Mouse (Mus musculus): Measurements from ENCODE around the gene Myo1b. TPM values are rescaled to one million over a fixed set of nuclear protein-coding genes. Genes with fewer than 3 reads are reported as not detected.

Myo1b gene
- total and polyA plus RNA-seq, 3 experiments, result 5.5 to 30.1 (median 29.6) TPM

DNA sequence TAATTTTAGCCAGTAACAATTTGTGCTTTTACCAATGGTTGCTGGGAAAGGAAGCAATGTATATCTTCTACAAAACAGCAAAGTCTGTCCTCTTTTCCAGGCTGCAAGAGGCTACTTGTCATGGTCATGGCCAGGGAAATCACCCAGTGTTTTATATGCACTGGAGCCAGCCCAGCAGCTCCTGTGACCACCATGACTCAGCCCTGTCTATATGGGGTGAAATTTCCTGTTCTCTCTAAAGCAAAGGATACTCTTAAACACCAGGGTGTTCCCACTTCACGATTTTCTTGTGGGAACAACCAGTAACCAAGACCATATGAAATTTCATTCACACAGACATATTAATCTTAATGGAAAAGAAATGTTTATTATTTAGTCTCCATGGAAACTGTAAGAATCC is 107.6 kb downstream of the Myo1b start:
- Histone ChIP-seq H3K27me3 (ENCODE audit: control insufficient read depth, insufficient read depth, low read length) (no peaks in the 10 kb centered on the region), H3K9ac (ENCODE audit: low read depth, low read length) (no peak overlapping the region), H3K4me1 (ENCODE audit: control insufficient read depth, insufficient read depth, low read length) (no peaks in the 10 kb centered on the region), H3K4me3 (no peak overlapping the region), H3K36me3 (ENCODE audit: control insufficient read depth, insufficient read depth, low read length) (no peaks in the 10 kb centered on the region), H3K27ac (no peak overlapping the region), H3K79me2 (replicated peaks; ENCODE audit: control insufficient read depth, insufficient read depth, low read length) (no peaks in the 10 kb centered on the region)
- WGBS, result 48% methylated on average over 1 of the region's 1 CpGs
- intact Hi-C loops (cut with DNase I), result no loop called here
- no peak for DNase-seq
- no peak for TF ChIP-seq EP300 (IDR thresholded peaks at IDR 0.05; ENCODE audit: insufficient read depth, low read depth, low read length)
- TF ChIP-seq POLR2A (IDR thresholded peaks at IDR 0.05; ENCODE audit: insufficient read depth, low read depth, low read length), result no peak
- TF ChIP-seq CTCF (IDR thresholded peaks at IDR 0.05), result no peak

DNA sequence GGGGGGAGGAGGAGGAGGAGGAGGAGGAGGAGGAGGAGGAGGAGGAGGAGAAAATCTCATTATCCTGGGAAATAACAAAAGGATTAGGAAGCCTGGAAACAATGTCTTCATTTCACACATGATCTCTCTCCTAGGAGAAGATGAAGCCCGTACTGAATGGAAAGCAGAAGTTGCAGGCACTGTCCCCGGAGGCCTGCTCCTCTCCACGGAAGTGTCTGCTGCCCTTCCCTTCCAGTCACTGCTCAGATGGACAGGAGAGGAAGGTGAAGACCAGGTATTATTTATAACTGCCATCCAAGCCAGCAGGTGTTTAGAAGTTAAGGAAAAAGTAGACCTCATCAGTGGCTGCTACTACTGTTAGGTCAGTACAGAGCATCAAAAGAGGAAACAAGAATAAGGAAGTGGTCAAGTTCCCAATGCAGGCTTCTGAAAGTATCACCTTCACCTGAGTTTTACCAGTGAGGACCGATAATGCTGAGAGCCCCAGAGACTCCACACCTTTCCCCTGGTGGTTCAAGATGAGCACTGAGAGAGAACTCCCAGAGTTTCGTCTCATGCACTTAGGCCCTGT is 110.7 kb downstream of the Myo1b start:
- Histone ChIP-seq H3K4me1 (ENCODE audit: control insufficient read depth, insufficient read depth, low read length) (no peaks in the 10 kb centered on the region), H3K4me3 (no peak overlapping the region), H3K79me2 (replicated peaks; ENCODE audit: control insufficient read depth, insufficient read depth, low read length) (no peaks in the 10 kb centered on the region), H3K9ac (ENCODE audit: low read depth, low read length) (no peak overlapping the region), H3K27ac (no peak overlapping the region), H3K36me3 (ENCODE audit: control insufficient read depth, insufficient read depth, low read length) (no peaks in the 10 kb centered on the region), H3K27me3 (ENCODE audit: control insufficient read depth, insufficient read depth, low read length) (no peaks in the 10 kb centered on the region)
- intact Hi-C loops (cut with DNase I), result no loop called here
- no peak for DNase-seq
- TF ChIP-seq POLR2A (IDR thresholded peaks at IDR 0.05; ENCODE audit: insufficient read depth, low read depth, low read length), result no peak
- no peak for TF ChIP-seq EP300 (IDR thresholded peaks at IDR 0.05; ENCODE audit: insufficient read depth, low read depth, low read length)
- no peak for TF ChIP-seq CTCF (IDR thresholded peaks at IDR 0.05)
- 66% methylated on average over 5 of the region's 5 CpGs for WGBS

DNA sequence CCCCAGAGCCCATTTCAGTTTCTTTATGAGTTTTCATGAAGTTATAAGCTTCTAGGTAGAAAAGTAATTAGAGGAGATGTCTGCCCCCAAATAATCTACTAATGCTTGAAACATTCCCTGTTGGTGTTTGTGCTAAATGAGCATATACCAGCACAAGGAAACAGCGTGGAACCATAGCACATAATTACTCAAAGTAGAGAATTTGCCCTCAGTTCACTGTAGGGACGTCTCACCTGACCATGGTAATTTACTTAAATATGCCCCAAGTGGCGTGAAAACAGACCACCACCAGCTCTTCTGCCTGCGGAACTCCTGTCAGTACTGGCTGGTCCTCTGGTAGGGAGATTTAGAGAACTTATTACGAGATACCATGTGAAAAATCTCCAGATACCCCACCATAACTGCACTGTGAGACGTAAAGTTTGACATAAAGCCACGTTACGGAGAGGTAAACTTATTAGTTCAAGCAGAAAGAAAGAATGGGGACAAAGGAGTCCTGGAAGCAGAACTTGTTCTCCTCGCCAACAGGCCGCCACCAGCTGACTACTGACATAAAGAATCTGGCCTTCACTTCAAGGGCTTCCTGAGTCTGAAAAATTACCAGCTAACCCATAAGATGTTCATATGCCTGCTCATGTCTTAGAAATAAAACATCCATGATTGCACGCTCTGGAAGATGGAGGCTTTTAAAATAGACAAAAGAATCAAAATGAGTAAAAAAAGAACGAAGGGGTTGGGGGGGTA is 111.4 kb downstream of the Myo1b start:
- intact Hi-C loops (cut with DNase I), result no loop called here
- no peaks in the 10 kb centered on the region for H3K36me3 ChIP-seq (ENCODE audit: control insufficient read depth, insufficient read depth, low read length)
- no peak overlapping the region for H3K4me3 ChIP-seq
- TF ChIP-seq EP300 (IDR thresholded peaks at IDR 0.05; ENCODE audit: insufficient read depth, low read depth, low read length) (no peak), CTCF (IDR thresholded peaks at IDR 0.05) (no peak), POLR2A (IDR thresholded peaks at IDR 0.05; ENCODE audit: insufficient read depth, low read depth, low read length) (no peak)
- no peaks in the 10 kb centered on the region for H3K4me1 ChIP-seq (ENCODE audit: control insufficient read depth, insufficient read depth, low read length)
- no peaks in the 10 kb centered on the region for H3K27me3 ChIP-seq (ENCODE audit: control insufficient read depth, insufficient read depth, low read length)
- no peak for DNase-seq
- WGBS, result 88% methylated on average over 12 of the region's 12 CpGs
- no peaks in the 10 kb centered on the region for H3K79me2 ChIP-seq (replicated peaks; ENCODE audit: control insufficient read depth, insufficient read depth, low read length)
- no peak overlapping the region for H3K27ac ChIP-seq
- no peak overlapping the region for H3K9ac ChIP-seq (ENCODE audit: low read depth, low read length)

DNA sequence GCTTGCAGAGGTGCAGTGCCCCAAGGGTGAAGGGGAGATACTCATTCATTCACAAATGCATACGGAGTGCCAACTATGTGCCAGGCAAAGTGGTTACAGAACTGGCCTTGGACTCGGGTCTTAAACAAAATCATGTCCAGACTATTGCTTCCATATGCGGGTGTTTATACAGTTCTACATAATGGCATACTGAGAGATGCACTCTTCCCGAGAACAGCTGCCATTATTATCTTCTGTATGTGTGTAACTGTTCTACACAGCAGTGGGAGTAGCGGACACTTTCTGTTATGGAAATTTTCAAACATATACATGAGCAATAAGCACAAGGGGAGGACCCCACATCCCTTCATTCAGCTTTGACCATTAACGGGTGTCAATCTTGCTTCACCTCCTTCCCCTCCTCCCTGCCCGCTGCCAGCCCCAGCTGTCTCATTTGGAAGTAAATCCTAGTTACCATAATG is 117.8 kb downstream of the Myo1b start:
- Histone ChIP-seq H3K36me3 (ENCODE audit: control insufficient read depth, insufficient read depth, low read length) (no peaks in the 10 kb centered on the region; the same call in 1 of the 2 replicates), H3K4me3 (no peak overlapping the region), H3K27ac (no peak overlapping the region), H3K27me3 (ENCODE audit: control insufficient read depth, insufficient read depth, low read length) (no peaks in the 10 kb centered on the region), H3K9ac (ENCODE audit: low read depth, low read length) (no peak overlapping the region), H3K79me2 (replicated peaks; ENCODE audit: control insufficient read depth, insufficient read depth, low read length) (no peaks in the 10 kb centered on the region), H3K4me1 (ENCODE audit: control insufficient read depth, insufficient read depth, low read length) (no peaks in the 10 kb centered on the region)
- DNase-seq, result no peak
- TF ChIP-seq CTCF (IDR thresholded peaks at IDR 0.05) (no peak), EP300 (IDR thresholded peaks at IDR 0.05; ENCODE audit: insufficient read depth, low read depth, low read length) (no peak), POLR2A (IDR thresholded peaks at IDR 0.05; ENCODE audit: insufficient read depth, low read depth, low read length) (no peak)
- 87% methylated on average over 7 of the region's 7 CpGs for WGBS
- intact Hi-C loops (cut with DNase I), result no loop called here

DNA sequence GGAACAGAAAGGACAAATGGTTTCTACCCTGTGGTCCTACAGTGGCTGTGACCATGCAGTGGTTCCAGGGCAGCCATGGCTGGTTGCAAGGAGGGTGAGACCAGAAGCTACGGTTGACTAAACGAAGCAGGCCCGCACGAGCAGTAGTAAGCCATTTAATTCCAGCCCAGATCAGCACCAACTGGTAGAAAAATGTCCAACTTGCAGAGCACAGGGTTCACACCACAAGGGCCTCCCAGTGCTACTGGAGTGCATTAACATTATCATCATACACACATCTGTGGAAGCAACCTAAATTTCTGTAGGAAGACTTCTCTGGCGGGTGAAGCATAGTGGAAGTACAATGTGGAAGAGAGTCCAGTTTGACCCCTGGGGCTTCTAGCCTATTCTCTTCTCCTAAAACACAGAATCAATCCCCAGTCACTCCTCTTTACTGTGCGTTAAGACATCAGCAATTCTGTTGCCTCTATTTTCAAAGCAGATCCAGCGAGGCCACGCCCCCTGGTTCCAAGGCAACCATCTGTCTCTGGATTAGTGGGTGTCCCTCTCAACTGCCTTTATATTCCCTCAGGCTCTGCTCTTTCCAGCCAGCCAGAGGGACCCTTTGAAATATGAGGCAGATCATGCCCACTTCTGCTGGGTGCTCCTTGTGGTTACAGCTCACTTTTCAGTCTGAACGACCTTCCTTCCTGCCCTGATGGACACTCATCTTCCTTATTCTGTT is 120.1 kb downstream of the Myo1b start:
- Histone ChIP-seq H3K4me1 (ENCODE audit: control insufficient read depth, insufficient read depth, low read length) (no peaks in the 10 kb centered on the region), H3K27ac (no peak overlapping the region), H3K4me3 (no peak overlapping the region), H3K27me3 (ENCODE audit: control insufficient read depth, insufficient read depth, low read length) (no peaks in the 10 kb centered on the region), H3K79me2 (replicated peaks; ENCODE audit: control insufficient read depth, insufficient read depth, low read length) (no peaks in the 10 kb centered on the region), H3K36me3 (ENCODE audit: control insufficient read depth, insufficient read depth, low read length) (no peaks in the 10 kb centered on the region; the same call in 1 of the 2 replicates), H3K9ac (ENCODE audit: low read depth, low read length) (no peak overlapping the region)
- intact Hi-C loops (cut with DNase I), result no loop called here
- DNase-seq, result no peak
- TF ChIP-seq POLR2A (IDR thresholded peaks at IDR 0.05; ENCODE audit: insufficient read depth, low read depth, low read length), result no peak
- no peak for TF ChIP-seq EP300 (IDR thresholded peaks at IDR 0.05; ENCODE audit: insufficient read depth, low read depth, low read length)
- TF ChIP-seq CTCF (IDR thresholded peaks at IDR 0.05), result no peak
- 89% methylated on average over 9 of the region's 9 CpGs for WGBS
